Mouse (Mus musculus): ENCODE results near the gene Cpeb2. TPM values are rescaled to one million over a fixed set of nuclear protein-coding genes. Genes with fewer than 3 reads are reported as not detected.

Cpeb2 gene
- polyA plus RNA-seq, 2 experiments = 4.5 to 5.7 TPM

- Histone ChIP-seq H3K4me3 (replicated peaks; ENCODE audit: low read length) (no peak overlapping the region), H3K36me3 (ENCODE audit: control insufficient read depth, insufficient read depth, low read length) (peaks cover 3% of the 10 kb centered on the region; the same call in 1 of the 2 replicates), H3K27ac (replicated peaks; ENCODE audit: low read depth, low read length) (no peak overlapping the region), H3K27me3 (ENCODE audit: control insufficient read depth, insufficient read depth, low read length) (0 out of 2 replicates have a peak, but pooled peaks cover 3% of the 10 kb centered on the region), H3K4me1 (ENCODE audit: control insufficient read depth, insufficient read depth, low read length) (peaks cover 9% of the 10 kb centered on the region; the same call in 1 of the 2 replicates), H3K9ac (ENCODE audit: low read depth, low read length, severe bottlenecking) (no peak overlapping the region), H3K9me3 (ENCODE audit: control insufficient read depth, low read length) (no peaks in the 10 kb centered on the region), H3K4me2 (replicated peaks; ENCODE audit: low read depth, low read length, severe bottlenecking) (no peak overlapping the region)
- DNase-seq (ENCODE audit: low spot score) (no peak), ATAC-seq (ENCODE audit: low FRiP score, low read depth) (no peak)
- no peak for TF ChIP-seq POLR2A (IDR thresholded peaks at IDR 0.05; ENCODE audit: borderline replicate concordance, extremely low read depth, insufficient read depth, insufficient read length)
- 73% methylated on average over 3 of the region's 3 CpGs for WGBS
Measured at GRCm38 (mm10) chr5:43236476-43236875, 3.5 kb downstream of the Cpeb2 start.

GRCm38 (mm10) chr5:43237238-43237637 is 4.3 kb downstream of the Cpeb2 start:
- H3K4me2 ChIP-seq (replicated peaks; ENCODE audit: low read depth, low read length, severe bottlenecking) = no peak overlapping the region
- WGBS = 60% methylated on average over 12 of the region's 12 CpGs
- ATAC-seq (ENCODE audit: low FRiP score, low read depth) (no peak), DNase-seq (ENCODE audit: low spot score) (no peak)
- no peak overlapping the region for H3K9ac ChIP-seq (ENCODE audit: low read depth, low read length, severe bottlenecking)
- no peak overlapping the region for H3K4me3 ChIP-seq (replicated peaks; ENCODE audit: low read length)
- peaks cover 3% of the 10 kb centered on the region; the same call in 1 of the 2 replicates for H3K36me3 ChIP-seq (ENCODE audit: control insufficient read depth, insufficient read depth, low read length)
- H3K9me3 ChIP-seq (ENCODE audit: control insufficient read depth, low read length) = no peaks in the 10 kb centered on the region
- 0 out of 2 replicates have a peak, but pooled peaks cover 3% of the 10 kb centered on the region for H3K27me3 ChIP-seq (ENCODE audit: control insufficient read depth, insufficient read depth, low read length)
- no peak for TF ChIP-seq POLR2A (IDR thresholded peaks at IDR 0.05; ENCODE audit: borderline replicate concordance, extremely low read depth, insufficient read depth, insufficient read length)
- no peak overlapping the region for H3K27ac ChIP-seq (replicated peaks; ENCODE audit: low read depth, low read length)
- peaks cover 9% of the 10 kb centered on the region; the same call in 1 of the 2 replicates for H3K4me1 ChIP-seq (ENCODE audit: control insufficient read depth, insufficient read depth, low read length)

- ATAC-seq (ENCODE audit: low FRiP score, low read depth) = no peak
- WGBS = 71% methylated on average over 6 of the region's 6 CpGs
- peaks cover 3% of the 10 kb centered on the region; the same call in 1 of the 2 replicates for H3K36me3 ChIP-seq (ENCODE audit: control insufficient read depth, insufficient read depth, low read length)
- H3K4me3 ChIP-seq (replicated peaks; ENCODE audit: low read length) = no peak overlapping the region
- H3K9me3 ChIP-seq (ENCODE audit: control insufficient read depth, low read length) = no peaks in the 10 kb centered on the region
- H3K27ac ChIP-seq (replicated peaks; ENCODE audit: low read depth, low read length) = no peak overlapping the region
- TF ChIP-seq POLR2A (IDR thresholded peaks at IDR 0.05; ENCODE audit: borderline replicate concordance, extremely low read depth, insufficient read depth, insufficient read length) = no peak
- H3K27me3 ChIP-seq (ENCODE audit: control insufficient read depth, insufficient read depth, low read length) = 0 out of 2 replicates have a peak, but pooled peaks cover 3% of the 10 kb centered on the region
- no peak overlapping the region for H3K9ac ChIP-seq (ENCODE audit: low read depth, low read length, severe bottlenecking)
- DNase-seq (ENCODE audit: low spot score) = no peak
- peaks cover 7% of the 10 kb centered on the region; the same call in 1 of the 2 replicates for H3K4me1 ChIP-seq (ENCODE audit: control insufficient read depth, insufficient read depth, low read length)
- H3K4me2 ChIP-seq (replicated peaks; ENCODE audit: low read depth, low read length, severe bottlenecking) = no peak overlapping the region
Measured at GRCm38 (mm10) chr5:43239141-43239835, 6.3 kb downstream of the Cpeb2 start.

GRCm38 (mm10) chr5:43240729-43241128 is 7.8 kb downstream of the Cpeb2 start:
- Histone ChIP-seq H3K9me3 (ENCODE audit: control insufficient read depth, low read length) (no peaks in the 10 kb centered on the region), H3K4me1 (ENCODE audit: control insufficient read depth, insufficient read depth, low read length) (no peaks in the 10 kb centered on the region), H3K9ac (ENCODE audit: low read depth, low read length, severe bottlenecking) (no peak overlapping the region), H3K4me2 (replicated peaks; ENCODE audit: low read depth, low read length, severe bottlenecking) (no peak overlapping the region), H3K36me3 (ENCODE audit: control insufficient read depth, insufficient read depth, low read length) (peaks cover 6% of the 10 kb centered on the region; the same call in 1 of the 2 replicates), H3K4me3 (replicated peaks; ENCODE audit: low read length) (no peak overlapping the region), H3K27me3 (ENCODE audit: control insufficient read depth, insufficient read depth, low read length) (0 out of 2 replicates have a peak, but pooled peaks cover 3% of the 10 kb centered on the region), H3K27ac (replicated peaks; ENCODE audit: low read depth, low read length) (no peak overlapping the region)
- DNase-seq (ENCODE audit: low spot score) (no peak), ATAC-seq (ENCODE audit: low FRiP score, low read depth) (no peak)
- TF ChIP-seq POLR2A (IDR thresholded peaks at IDR 0.05; ENCODE audit: borderline replicate concordance, extremely low read depth, insufficient read depth, insufficient read length) = no peak

- DNase-seq (ENCODE audit: low spot score) (no peak), ATAC-seq (ENCODE audit: low FRiP score, low read depth) (no peak)
- Histone ChIP-seq H3K27me3 (ENCODE audit: control insufficient read depth, insufficient read depth, low read length) (no peaks in the 10 kb centered on the region), H3K27ac (replicated peaks; ENCODE audit: low read depth, low read length) (no peak overlapping the region), H3K9me3 (ENCODE audit: control insufficient read depth, low read length) (no peaks in the 10 kb centered on the region), H3K4me2 (replicated peaks; ENCODE audit: low read depth, low read length, severe bottlenecking) (no peak overlapping the region), H3K36me3 (ENCODE audit: control insufficient read depth, insufficient read depth, low read length) (peaks cover 9% of the 10 kb centered on the region; the same call in 1 of the 2 replicates), H3K9ac (ENCODE audit: low read depth, low read length, severe bottlenecking) (no peak overlapping the region), H3K4me3 (replicated peaks; ENCODE audit: low read length) (no peak overlapping the region), H3K4me1 (ENCODE audit: control insufficient read depth, insufficient read depth, low read length) (no peaks in the 10 kb centered on the region)
- 89% methylated on average over 8 of the region's 8 CpGs for WGBS
- TF ChIP-seq POLR2A (IDR thresholded peaks at IDR 0.05; ENCODE audit: borderline replicate concordance, extremely low read depth, insufficient read depth, insufficient read length) = no peak
Measured at GRCm38 (mm10) chr5:43246236-43246635, 13.3 kb downstream of the Cpeb2 start.

Data from limb, embryonic 14.5 days (tissue).